Mouse (Mus musculus): ENCODE results near the gene Rbms1. TPM values are rescaled to one million over a fixed set of nuclear protein-coding genes. Genes with fewer than 3 reads are reported as not detected.

Rbms1 gene
- total RNA-seq (2014; rRNA removed) (16.2 and 18.2 TPM in 2 replicates), polyA plus RNA-seq (2015; fragmentation: Nextera tagmentation; extraction: Ambion mirVana) (25.5 and 38.2 TPM in 2 replicates)

- peak; percentile 83 for ATAC-seq
- peak; percentile 18; the same call in 1 of the 2 replicates for TF ChIP-seq CTCF (IDR thresholded peaks at IDR 0.05; ENCODE audit: low read depth)
- under 1% methylated on average over 50 of the region's 51 CpGs for WGBS
Measured at GRCm38 (mm10) chr2:60962671-60963421, at the start of gene Rbms1. Gene Rbms1, minus strand, starts transcription at chr2:60963192.

DNA sequence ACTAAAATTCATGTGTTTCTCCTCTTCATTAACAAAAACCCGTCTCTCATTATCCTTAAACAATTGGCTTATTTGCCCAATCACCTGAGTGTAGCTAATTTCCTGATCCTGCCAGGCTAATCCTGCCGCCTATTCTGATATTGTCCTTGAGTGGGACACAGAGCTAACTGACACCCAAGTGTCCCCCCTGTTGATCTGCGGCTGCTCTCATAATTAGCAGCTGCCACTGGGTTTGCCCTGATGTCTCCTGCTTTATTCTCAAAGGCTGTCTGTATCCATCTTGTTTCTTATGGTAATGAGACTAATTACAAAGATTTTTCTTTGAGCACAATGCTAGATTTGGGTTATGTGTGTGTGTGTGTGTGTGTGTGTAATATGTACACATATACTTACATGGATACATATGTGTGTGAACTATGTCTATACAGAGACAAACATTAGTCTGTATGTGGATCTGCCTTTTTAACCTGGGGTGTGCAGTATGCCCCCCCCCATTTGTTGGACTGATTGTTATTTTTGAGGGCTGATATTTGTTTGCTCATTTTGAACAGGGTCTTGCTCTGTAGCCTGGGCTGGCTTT lies 49.3 kb upstream of the Rbms1 start:
- no peaks in the 10 kb centered on the region for H3K27me3 ChIP-seq (ENCODE audit: insufficient read depth, low read length)
- no peaks in the 10 kb centered on the region for H3K36me3 ChIP-seq (ENCODE audit: insufficient read depth)
- peak; percentile 48; the same call in 1 of the 2 replicates for ATAC-seq
- H3K9ac ChIP-seq: no peak overlapping the region
- H3K9me3 ChIP-seq (ENCODE audit: low read length): no peaks in the 10 kb centered on the region
- WGBS: 10% methylated on average over 3 of the region's 3 CpGs
- H3K4me1 ChIP-seq (ENCODE audit: insufficient read depth): no peaks in the 10 kb centered on the region
- peak; percentile 3 for DNase-seq
- no peak overlapping the region for H3K27ac ChIP-seq (ENCODE audit: low read depth, low read length)
- no peak overlapping the region for H3K4me2 ChIP-seq (ENCODE audit: low read depth)
- TF ChIP-seq CTCF (IDR thresholded peaks at IDR 0.05; ENCODE audit: low read depth): no peak
- H3K4me3 ChIP-seq (ENCODE audit: low read depth, low read length): no peak overlapping the region

More at GRCm38 (mm10) chr2:60962671-60963421, at the start of gene Rbms1:
- peak within 1 kb of the TSS; percentile 81 for H3K4me3 ChIP-seq (ENCODE audit: low read depth, low read length)
- H3K9ac ChIP-seq: peak within 1 kb of the TSS; percentile 69
- peak within 1 kb of the TSS; percentile 76 for H3K27ac ChIP-seq (ENCODE audit: low read depth, low read length)
- no peaks in the 10 kb centered on the region for H3K36me3 ChIP-seq (ENCODE audit: insufficient read depth)
- peak within 1 kb of the TSS; percentile 79 for H3K4me2 ChIP-seq (ENCODE audit: low read depth)
- no peaks in the 10 kb centered on the region for H3K27me3 ChIP-seq (ENCODE audit: insufficient read depth, low read length)
- no peaks in the 10 kb centered on the region for H3K4me1 ChIP-seq (ENCODE audit: insufficient read depth)
- no peaks in the 10 kb centered on the region for H3K9me3 ChIP-seq (ENCODE audit: low read length)
- peak; percentile 71 for DNase-seq

GRCm38 (mm10) chr2:60986286-60986685 lies 23.3 kb upstream of the Rbms1 start:
- ATAC-seq: no peak
- H3K36me3 ChIP-seq (ENCODE audit: insufficient read depth): no peaks in the 10 kb centered on the region
- 77% methylated on average over 5 of the region's 5 CpGs for WGBS

DNA sequence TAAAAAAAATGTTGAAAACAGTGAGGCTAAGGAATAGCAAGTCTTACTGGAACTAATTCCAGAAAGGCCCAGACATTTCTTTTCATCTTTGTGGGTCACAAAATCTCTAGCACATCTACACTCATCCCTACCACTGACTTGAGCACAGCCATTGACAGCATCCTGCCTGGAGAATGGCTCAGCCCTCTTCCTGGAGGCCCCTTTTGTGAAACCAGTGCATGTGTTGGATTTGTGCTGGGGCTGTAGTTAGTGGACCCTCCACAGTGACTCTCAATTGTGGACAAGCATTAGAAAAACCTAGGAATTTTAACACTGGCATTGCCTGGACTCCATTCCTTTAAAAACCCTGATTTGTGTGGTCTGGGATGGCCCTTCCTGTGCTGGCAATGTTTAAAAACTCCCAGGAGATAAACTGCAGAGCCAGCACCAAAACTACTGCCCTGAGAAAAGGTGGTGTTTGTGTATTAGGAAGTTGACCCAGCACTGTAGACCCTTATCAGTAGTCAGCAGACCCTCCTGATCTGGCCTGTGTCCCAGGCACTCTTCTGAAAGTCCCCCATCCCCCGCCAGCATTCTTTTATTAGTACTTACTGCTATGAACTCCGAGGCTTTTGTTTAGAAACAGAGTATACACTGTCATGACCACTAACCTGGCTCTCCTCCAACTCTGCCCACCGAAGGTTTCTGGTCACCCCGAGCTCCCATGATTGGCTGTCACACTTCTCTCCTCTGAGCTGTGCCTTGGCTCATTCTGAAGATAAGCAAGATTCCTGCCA lies 15.7 kb upstream of the Rbms1 start:
- DNase-seq (no peak), ATAC-seq (no peak; the same call in 1 of the 2 replicates)
- no peaks in the 10 kb centered on the region for H3K36me3 ChIP-seq (ENCODE audit: insufficient read depth)
- TF ChIP-seq CTCF (IDR thresholded peaks at IDR 0.05; ENCODE audit: low read depth): no peak
- H3K9me3 ChIP-seq (ENCODE audit: low read length): no peaks in the 10 kb centered on the region
- H3K27ac ChIP-seq (ENCODE audit: low read depth, low read length): no peak overlapping the region
- no peaks in the 10 kb centered on the region for H3K4me1 ChIP-seq (ENCODE audit: insufficient read depth)
- no peak overlapping the region for H3K4me3 ChIP-seq (ENCODE audit: low read depth, low read length)
- H3K9ac ChIP-seq: no peak overlapping the region
- H3K4me2 ChIP-seq (ENCODE audit: low read depth): no peak overlapping the region
- H3K27me3 ChIP-seq (ENCODE audit: insufficient read depth, low read length): no peaks in the 10 kb centered on the region
- 20% methylated on average over 4 of the region's 4 CpGs for WGBS

More at GRCm38 (mm10) chr2:60986286-60986685, 23.3 kb upstream of the Rbms1 start:
- Histone ChIP-seq H3K27ac (ENCODE audit: low read depth, low read length) (no peak overlapping the region), H3K4me3 (ENCODE audit: low read depth, low read length) (no peak overlapping the region), H3K9me3 (ENCODE audit: low read length) (no peaks in the 10 kb centered on the region), H3K4me1 (ENCODE audit: insufficient read depth) (no peaks in the 10 kb centered on the region), H3K4me2 (ENCODE audit: low read depth) (no peak overlapping the region), H3K9ac (no peak overlapping the region), H3K27me3 (ENCODE audit: insufficient read depth, low read length) (no peaks in the 10 kb centered on the region)
- no peak for DNase-seq
- TF ChIP-seq CTCF (IDR thresholded peaks at IDR 0.05; ENCODE audit: low read depth): no peak

DNA sequence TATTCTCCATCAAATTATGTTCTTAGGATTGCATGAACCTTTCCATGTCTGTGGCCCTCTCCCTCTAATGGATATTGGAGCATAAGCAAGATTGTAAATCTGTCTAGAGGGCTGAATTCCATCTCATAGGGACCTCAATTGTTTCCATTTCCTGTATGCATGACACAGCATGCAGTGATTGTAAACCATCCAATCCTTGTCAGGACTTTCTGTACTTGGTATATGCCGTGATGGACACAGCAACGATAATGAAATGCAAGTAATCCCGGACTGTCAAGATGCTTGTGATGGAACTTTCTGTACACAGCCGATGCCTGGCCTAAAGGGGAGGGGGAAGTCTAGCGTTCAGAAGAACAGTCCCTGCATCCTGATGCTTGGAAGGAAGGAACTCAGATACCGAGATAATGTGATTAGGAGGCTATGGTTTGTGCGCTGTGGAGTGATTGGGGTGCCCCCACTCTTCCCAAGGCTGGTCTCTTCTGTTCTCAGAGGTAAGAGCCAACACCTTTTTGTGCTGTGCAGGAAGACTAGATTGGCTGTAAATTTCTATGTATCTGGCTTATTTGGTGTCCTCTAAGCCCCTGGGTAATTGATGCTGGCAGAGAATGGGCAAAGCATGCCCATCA lies 9.3 kb upstream of the Rbms1 start:
- Histone ChIP-seq H3K36me3 (ENCODE audit: insufficient read depth) (no peaks in the 10 kb centered on the region), H3K9ac (no peak overlapping the region), H3K4me1 (ENCODE audit: insufficient read depth) (no peaks in the 10 kb centered on the region), H3K9me3 (ENCODE audit: low read length) (no peaks in the 10 kb centered on the region), H3K27me3 (ENCODE audit: insufficient read depth, low read length) (no peaks in the 10 kb centered on the region), H3K4me2 (ENCODE audit: low read depth) (no peak overlapping the region), H3K4me3 (ENCODE audit: low read depth, low read length) (no peak overlapping the region), H3K27ac (ENCODE audit: low read depth, low read length) (no peak overlapping the region)
- WGBS: 72% methylated on average over 7 of the region's 7 CpGs
- DNase-seq (no peak), ATAC-seq (no peak)
- TF ChIP-seq CTCF (IDR thresholded peaks at IDR 0.05; ENCODE audit: low read depth): no peak

DNA sequence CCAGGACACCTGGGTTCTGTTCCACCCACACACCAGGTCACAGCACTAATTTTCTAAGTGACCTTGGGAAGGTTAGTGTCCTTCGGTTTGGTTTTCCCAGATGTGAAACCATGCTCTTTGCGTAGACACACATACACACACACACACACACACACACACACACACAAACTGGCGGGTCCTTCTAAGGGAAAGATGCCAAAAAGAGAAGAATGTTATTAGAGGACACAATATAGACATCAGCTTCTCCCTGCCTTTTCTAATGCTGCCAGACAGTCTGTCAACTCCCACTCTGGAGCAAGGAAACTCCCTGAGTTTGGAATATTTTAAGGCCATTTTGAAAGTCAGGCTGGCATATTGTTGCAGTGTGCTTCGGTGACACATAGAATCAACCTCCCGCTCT lies 624 bp upstream of the Rbms1 start:
- H3K4me2 ChIP-seq (ENCODE audit: low read depth): peak overlapping the region; percentile 79
- H3K27me3 ChIP-seq (ENCODE audit: insufficient read depth, low read length): no peaks in the 10 kb centered on the region
- H3K36me3 ChIP-seq (ENCODE audit: insufficient read depth): no peaks in the 10 kb centered on the region
- H3K4me1 ChIP-seq (ENCODE audit: insufficient read depth): no peaks in the 10 kb centered on the region
- no peak for TF ChIP-seq CTCF (IDR thresholded peaks at IDR 0.05; ENCODE audit: low read depth)
- H3K4me3 ChIP-seq (ENCODE audit: low read depth, low read length): peak overlapping the region; percentile 81
- 0 out of 2 replicates have a peak overlapping the region, but pooled peaks have one; percentile 76 for H3K27ac ChIP-seq (ENCODE audit: low read depth, low read length)
- DNase-seq: peak; percentile 41
- peak overlapping the region; percentile 69 for H3K9ac ChIP-seq
- 0 out of 2 replicates have a peak, but pooled peaks have one; percentile 14 for ATAC-seq
- 5% methylated on average over 5 of the region's 5 CpGs for WGBS
- H3K9me3 ChIP-seq (ENCODE audit: low read length): no peaks in the 10 kb centered on the region

Measured in forebrain, postnatal 0 days (tissue).